Mouse (Mus musculus): ENCODE data around the gene Dnm3. TPM values are rescaled to one million over a fixed set of nuclear protein-coding genes. Genes with fewer than 3 reads are reported as not detected.
A peak's percentile ranks its signal among the peaks of the same experiment; 100 is the strongest.

Gene Dnm3
- polyA plus RNA-seq, 1 experiment, result 8.2 TPM

- Histone ChIP-seq H3K4me1 (ENCODE audit: control insufficient read depth, insufficient read depth, low read length) (peaks cover 4% of the 10 kb centered on the region; the same call in 1 of the 2 replicates), H3K27ac (ENCODE audit: insufficient read depth, low read depth, low read length) (no peak overlapping the region), H3K27me3 (replicated peaks; ENCODE audit: control insufficient read depth, insufficient read depth, low read length) (no peaks in the 10 kb centered on the region), H3K4me3 (ENCODE audit: insufficient read depth, low read depth, low read length) (no peak overlapping the region), H3K36me3 (ENCODE audit: control insufficient read depth, insufficient read depth, low read length) (no peaks in the 10 kb centered on the region)
- DNase-seq, result no peak
- 35% methylated on average over 5 of the region's 5 CpGs for WGBS
- TF ChIP-seq POLR2A (IDR thresholded peaks at IDR 0.05; ENCODE audit: low read depth, low read length), result no peak
- no peak for TF ChIP-seq CTCF (conservative IDR thresholded peaks at IDR 0.05; ENCODE audit: insufficient read depth, insufficient read length, low read depth, low read length)
These were observed 478.5 kb downstream of the Dnm3 start for GRCm38 (mm10) chr1:161999338-161999737.

DNA sequence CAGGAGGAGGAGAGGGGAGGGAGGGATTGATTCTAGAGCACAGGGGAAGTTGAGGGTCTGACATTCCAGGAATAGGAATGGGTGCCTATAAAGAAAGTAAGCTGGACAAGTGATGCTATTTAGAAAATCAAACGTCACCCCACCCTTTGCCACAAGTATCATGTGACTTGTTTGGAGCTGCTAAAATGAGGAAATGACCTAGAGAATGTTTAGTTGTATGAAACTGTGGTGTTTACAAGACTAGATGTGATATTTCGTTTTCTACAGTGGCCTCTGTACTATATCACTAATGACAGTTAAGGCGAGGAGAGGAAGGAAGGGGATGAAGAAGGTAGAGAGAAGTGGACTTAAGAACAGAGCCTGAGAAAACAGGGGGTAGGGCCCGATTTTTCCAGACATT, 479.1 kb downstream of the Dnm3 start:
- TF ChIP-seq CTCF (conservative IDR thresholded peaks at IDR 0.05; ENCODE audit: insufficient read depth, insufficient read length, low read depth, low read length) (no peak), POLR2A (IDR thresholded peaks at IDR 0.05; ENCODE audit: low read depth, low read length) (no peak)
- Histone ChIP-seq H3K27me3 (replicated peaks; ENCODE audit: control insufficient read depth, insufficient read depth, low read length) (no peaks in the 10 kb centered on the region), H3K36me3 (ENCODE audit: control insufficient read depth, insufficient read depth, low read length) (no peaks in the 10 kb centered on the region), H3K27ac (ENCODE audit: insufficient read depth, low read depth, low read length) (no peak overlapping the region), H3K4me1 (ENCODE audit: control insufficient read depth, insufficient read depth, low read length) (peaks cover 2% of the 10 kb centered on the region; the same call in 1 of the 2 replicates), H3K4me3 (ENCODE audit: insufficient read depth, low read depth, low read length) (no peak overlapping the region)
- 62% methylated on average over 4 of the region's 4 CpGs for WGBS
- no peak for DNase-seq

- 94% methylated on average over 7 of the region's 7 CpGs for WGBS
- H3K27me3 ChIP-seq (replicated peaks; ENCODE audit: control insufficient read depth, insufficient read depth, low read length), result no peaks in the 10 kb centered on the region
These were observed 485.4 kb downstream of the Dnm3 start for GRCm38 (mm10) chr1:161992389-161992788.

GRCm38 (mm10) chr1:161991846-161992245, 486.0 kb downstream of the Dnm3 start:
- no peak for DNase-seq
- Histone ChIP-seq H3K27me3 (replicated peaks; ENCODE audit: control insufficient read depth, insufficient read depth, low read length) (no peaks in the 10 kb centered on the region), H3K36me3 (ENCODE audit: control insufficient read depth, insufficient read depth, low read length) (no peaks in the 10 kb centered on the region), H3K4me3 (ENCODE audit: insufficient read depth, low read depth, low read length) (no peak overlapping the region), H3K4me1 (ENCODE audit: control insufficient read depth, insufficient read depth, low read length) (no peaks in the 10 kb centered on the region), H3K27ac (ENCODE audit: insufficient read depth, low read depth, low read length) (no peak overlapping the region)
- WGBS, result 88% methylated on average over 11 of the region's 11 CpGs
- no peak for TF ChIP-seq CTCF (conservative IDR thresholded peaks at IDR 0.05; ENCODE audit: insufficient read depth, insufficient read length, low read depth, low read length)
- no peak for TF ChIP-seq POLR2A (IDR thresholded peaks at IDR 0.05; ENCODE audit: low read depth, low read length)

More at GRCm38 (mm10) chr1:161992389-161992788, 485.4 kb downstream of the Dnm3 start:
- Histone ChIP-seq H3K36me3 (ENCODE audit: control insufficient read depth, insufficient read depth, low read length) (no peaks in the 10 kb centered on the region), H3K4me1 (ENCODE audit: control insufficient read depth, insufficient read depth, low read length) (no peaks in the 10 kb centered on the region), H3K4me3 (ENCODE audit: insufficient read depth, low read depth, low read length) (no peak overlapping the region), H3K27ac (ENCODE audit: insufficient read depth, low read depth, low read length) (no peak overlapping the region)
- TF ChIP-seq CTCF (conservative IDR thresholded peaks at IDR 0.05; ENCODE audit: insufficient read depth, insufficient read length, low read depth, low read length) (no peak), POLR2A (IDR thresholded peaks at IDR 0.05; ENCODE audit: low read depth, low read length) (no peak)
- DNase-seq, result no peak

DNA sequence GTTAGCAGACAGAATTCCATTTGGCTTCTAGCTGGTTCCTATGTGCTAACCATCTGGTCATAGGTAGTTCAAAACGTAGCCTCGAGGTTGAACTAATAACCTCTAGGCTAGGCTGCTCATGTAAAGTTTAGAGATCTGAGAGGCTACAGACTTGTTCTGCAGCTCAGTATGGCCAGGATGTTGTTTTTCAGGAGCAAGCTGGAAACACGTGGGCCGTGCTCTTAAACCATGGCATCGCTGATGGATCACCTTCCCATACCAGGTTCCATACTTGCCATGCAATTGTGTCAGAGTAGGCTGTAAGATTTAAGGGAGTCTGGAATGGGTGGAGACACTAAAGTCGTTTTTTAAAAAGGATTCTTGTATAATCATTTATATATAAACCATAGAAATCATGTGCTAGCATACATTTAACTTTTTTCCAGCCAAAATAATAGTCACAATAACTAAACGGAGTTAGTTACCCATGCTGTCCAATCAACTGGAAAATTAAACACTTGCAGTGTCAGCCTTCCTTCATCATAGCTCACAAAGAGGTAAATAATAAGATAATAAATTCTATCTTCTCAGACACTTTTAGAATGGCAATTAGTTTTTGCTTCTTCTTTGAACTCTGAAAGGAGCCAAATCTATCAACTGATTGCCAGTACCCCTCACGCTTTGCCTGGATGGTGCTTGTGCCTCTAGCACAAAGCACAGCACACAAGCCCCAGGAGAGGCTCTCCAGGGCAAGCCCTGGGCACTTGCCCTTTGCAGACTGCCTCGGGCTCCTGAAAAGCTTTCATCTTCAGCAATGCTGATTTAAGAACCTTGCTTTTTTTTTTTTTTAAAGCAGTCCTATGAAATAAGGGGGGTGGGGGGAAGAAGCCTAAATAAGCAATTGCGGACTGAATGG, 486.9 kb downstream of the Dnm3 start:
- no peak for TF ChIP-seq CTCF (conservative IDR thresholded peaks at IDR 0.05; ENCODE audit: insufficient read depth, insufficient read length, low read depth, low read length)
- TF ChIP-seq POLR2A (IDR thresholded peaks at IDR 0.05; ENCODE audit: low read depth, low read length), result no peak
- 36% methylated on average over 10 of the region's 10 CpGs for WGBS

DNA sequence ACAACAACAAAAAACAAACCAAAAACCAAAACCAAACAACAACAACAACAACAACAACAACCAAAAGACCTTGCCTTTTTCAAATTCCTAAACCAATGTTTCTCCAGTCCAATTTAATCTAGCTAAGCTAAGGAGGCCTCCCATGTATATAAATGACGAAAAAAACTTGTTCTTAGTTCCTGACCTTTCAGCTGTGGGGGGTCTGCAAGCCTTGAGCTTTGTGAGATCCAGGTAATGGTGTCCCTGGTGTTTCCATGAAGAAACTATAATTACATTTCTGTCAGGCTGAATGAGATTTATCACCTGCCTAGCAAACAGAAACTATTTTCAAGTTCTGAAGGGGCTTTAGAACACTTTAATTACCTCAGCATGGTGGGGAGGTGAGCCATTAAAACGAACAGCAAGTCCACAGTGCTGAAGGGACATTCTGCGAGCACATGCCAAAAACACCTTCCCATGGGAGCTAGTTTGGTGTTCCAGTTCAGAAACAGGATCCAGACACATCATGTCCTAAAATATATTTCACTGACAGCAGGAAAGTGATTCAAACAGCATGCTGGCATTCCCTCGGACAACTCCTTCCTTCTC, 493.8 kb downstream of the Dnm3 start:
- no peak overlapping the region for H3K4me3 ChIP-seq (ENCODE audit: insufficient read depth, low read depth, low read length)
- DNase-seq, result peak; percentile 52
- 35% methylated on average over 4 of the region's 4 CpGs for WGBS

More for the DNA sequence above, 486.9 kb downstream of the Dnm3 start:
- Histone ChIP-seq H3K27me3 (replicated peaks; ENCODE audit: control insufficient read depth, insufficient read depth, low read length) (no peaks in the 10 kb centered on the region), H3K4me3 (ENCODE audit: insufficient read depth, low read depth, low read length) (no peak overlapping the region), H3K4me1 (ENCODE audit: control insufficient read depth, insufficient read depth, low read length) (no peaks in the 10 kb centered on the region), H3K27ac (ENCODE audit: insufficient read depth, low read depth, low read length) (no peak overlapping the region), H3K36me3 (ENCODE audit: control insufficient read depth, insufficient read depth, low read length) (no peaks in the 10 kb centered on the region)
- DNase-seq, result no peak

GRCm38 (mm10) chr1:161983451-161983850, 494.4 kb downstream of the Dnm3 start:
- WGBS, result 58% methylated on average over 6 of the region's 6 CpGs
- H3K27ac ChIP-seq (ENCODE audit: insufficient read depth, low read depth, low read length), result no peak overlapping the region
- TF ChIP-seq CTCF (conservative IDR thresholded peaks at IDR 0.05; ENCODE audit: insufficient read depth, insufficient read length, low read depth, low read length) (no peak), POLR2A (IDR thresholded peaks at IDR 0.05; ENCODE audit: low read depth, low read length) (no peak)
- no peaks in the 10 kb centered on the region for H3K27me3 ChIP-seq (replicated peaks; ENCODE audit: control insufficient read depth, insufficient read depth, low read length)
- H3K36me3 ChIP-seq (ENCODE audit: control insufficient read depth, insufficient read depth, low read length), result no peaks in the 10 kb centered on the region
- no peak overlapping the region for H3K4me3 ChIP-seq (ENCODE audit: insufficient read depth, low read depth, low read length)
- no peak for DNase-seq
- peaks cover 3% of the 10 kb centered on the region; the same call in 1 of the 2 replicates for H3K4me1 ChIP-seq (ENCODE audit: control insufficient read depth, insufficient read depth, low read length)

More for the DNA sequence above, 493.8 kb downstream of the Dnm3 start:
- H3K27ac ChIP-seq (ENCODE audit: insufficient read depth, low read depth, low read length), result no peak overlapping the region
- peaks cover 3% of the 10 kb centered on the region; the same call in 1 of the 2 replicates for H3K4me1 ChIP-seq (ENCODE audit: control insufficient read depth, insufficient read depth, low read length)
- no peak for TF ChIP-seq CTCF (conservative IDR thresholded peaks at IDR 0.05; ENCODE audit: insufficient read depth, insufficient read length, low read depth, low read length)
- no peak for TF ChIP-seq POLR2A (IDR thresholded peaks at IDR 0.05; ENCODE audit: low read depth, low read length)
- H3K27me3 ChIP-seq (replicated peaks; ENCODE audit: control insufficient read depth, insufficient read depth, low read length), result no peaks in the 10 kb centered on the region
- H3K36me3 ChIP-seq (ENCODE audit: control insufficient read depth, insufficient read depth, low read length), result no peaks in the 10 kb centered on the region

Measured in kidney, adult 2 months (tissue).